Mouse (Mus musculus) monocyte, adult 5-6 weeks (primary cell): ENCODE data around the gene Tmem169. TPM values are rescaled to one million over a fixed set of nuclear protein-coding genes. Genes with fewer than 3 reads are reported as not detected.
"Not testable (repeated sequence)": the region's sequence is repeated elsewhere in the genome, so short reads cannot be mapped to it uniquely, and the experiment has no call there.

Experiments used
- ATAC-seq: fragments of 153-309, 156-312 bp; replicated peaks from 2 replicates; pipeline ENCODE4 v1.8.0; 2017; ENCODE audit warnings: mild to moderate bottlenecking; ENCODE audit not compliant: low TSS enrichment, insufficient number of reproducible peaks, severe bottlenecking, poor library complexity, low FRiP score
- total RNA-seq: library from RNA; stranded (forward); fragments of 200-1000, 200-491, 200-594 nt; gene quantifications from 3 replicates; pipeline ENCODE4 v1.2.3, GENCODE M21; 2017

The Tmem169 gene
- total RNA-seq: not detected in 3 replicates

- ATAC-seq: peak; percentile 98
Measured at GRCm38 (mm10) chr1:72283992-72284485, at the start of gene Tmem169, which contains the start of gene Pecr. Gene Tmem169, plus strand, starts transcription at chr1:72284369. Gene Pecr, minus strand, starts transcription at chr1:72284314.

GRCm38 (mm10) chr1:72236363-72237006 is 47.7 kb upstream of the Tmem169 start:
- peak; percentile 90 for ATAC-seq

DNA sequence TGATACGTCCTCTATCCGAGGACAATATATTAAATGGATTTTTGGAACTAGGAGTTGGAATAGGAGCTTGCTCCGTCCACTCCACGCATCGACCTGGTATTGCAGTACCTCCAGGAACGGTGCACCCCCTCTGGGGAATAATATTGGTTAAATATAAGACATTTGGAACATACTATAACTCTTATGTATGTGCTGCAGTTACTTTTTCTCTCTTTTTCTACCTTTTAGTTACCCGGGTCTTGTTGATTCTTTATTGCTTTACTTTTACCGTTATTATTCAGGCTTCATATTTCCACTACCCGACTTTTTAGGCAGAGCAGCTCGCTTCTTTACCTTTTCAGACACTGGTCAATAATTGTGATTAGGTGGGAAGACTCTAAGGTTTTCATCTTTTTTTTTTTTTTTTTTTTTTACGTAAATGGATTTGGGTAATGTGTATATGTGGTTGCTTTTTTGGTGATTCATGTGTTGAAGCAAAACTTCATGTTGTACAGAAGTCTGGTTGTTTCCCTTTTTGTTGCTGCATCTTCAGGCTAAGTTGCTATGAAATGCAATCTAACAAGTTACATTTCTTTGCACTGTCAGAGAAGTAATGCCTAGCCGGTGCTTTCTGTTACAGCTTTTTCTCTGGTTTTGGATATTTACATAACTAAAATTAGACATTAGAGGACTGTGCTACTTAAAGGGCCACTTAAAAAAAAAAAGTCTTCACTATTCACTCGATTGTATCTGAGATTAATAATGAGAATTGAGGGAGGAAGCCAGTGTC is 47.0 kb upstream of the Tmem169 start:
- ATAC-seq: no peak

- ATAC-seq: no peak
Measured at GRCm38 (mm10) chr1:72238016-72238580, 46.1 kb upstream of the Tmem169 start.

DNA sequence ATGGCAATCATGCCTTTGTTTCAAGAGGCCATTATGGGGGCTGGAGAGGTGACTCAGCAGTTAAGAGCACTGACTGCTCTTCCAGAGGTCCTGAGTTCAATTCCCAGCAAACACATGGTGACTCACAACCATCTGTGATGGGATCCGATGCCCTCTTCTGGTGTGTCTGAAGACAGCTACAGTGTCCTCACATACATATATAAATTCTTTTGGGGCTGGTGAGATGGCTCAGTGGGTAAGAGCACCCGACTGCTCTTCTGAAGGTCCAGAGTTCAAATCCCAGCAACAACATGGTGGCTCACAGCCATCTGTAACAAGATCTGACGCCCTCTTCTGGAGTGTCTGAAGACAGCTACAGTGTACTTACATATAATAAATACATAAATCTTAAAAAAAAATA is 45.1 kb upstream of the Tmem169 start:
- not testable (repeated sequence) for ATAC-seq

GRCm38 (mm10) chr1:72242581-72243143 is 41.5 kb upstream of the Tmem169 start:
- no peak for ATAC-seq

DNA sequence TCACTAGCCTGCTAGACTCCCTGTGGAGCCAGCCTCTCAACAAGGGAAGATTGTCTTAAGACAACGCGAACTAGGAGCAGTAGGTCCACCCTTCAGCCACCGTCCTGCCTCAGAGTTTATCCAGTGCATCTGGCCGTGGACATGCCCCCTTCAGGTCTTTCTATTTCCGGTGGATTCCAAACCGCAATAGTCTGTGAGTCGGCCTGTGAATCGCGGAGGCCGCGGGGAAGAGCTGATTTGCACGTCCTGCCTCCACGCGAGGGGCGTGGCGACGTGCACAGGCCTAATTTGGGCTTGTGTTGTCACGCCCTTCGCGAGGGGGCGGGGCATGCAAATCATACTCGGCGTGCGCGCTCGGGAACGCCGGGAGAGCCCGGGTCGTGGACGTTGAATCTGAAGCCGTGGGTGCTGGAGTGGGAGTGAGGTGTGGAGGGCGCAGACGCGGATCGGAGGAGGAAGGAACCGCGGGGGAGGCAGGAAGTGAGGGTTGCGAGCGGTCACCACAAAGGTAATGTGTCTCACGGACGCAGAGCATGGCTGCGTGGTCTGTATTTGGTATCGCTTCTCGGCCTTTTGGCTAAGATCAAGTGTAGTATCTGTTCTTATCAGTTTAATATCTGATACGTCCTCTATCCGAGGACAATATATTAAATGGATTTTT is 40.4 kb upstream of the Tmem169 start:
- peak; percentile 99 for ATAC-seq

DNA sequence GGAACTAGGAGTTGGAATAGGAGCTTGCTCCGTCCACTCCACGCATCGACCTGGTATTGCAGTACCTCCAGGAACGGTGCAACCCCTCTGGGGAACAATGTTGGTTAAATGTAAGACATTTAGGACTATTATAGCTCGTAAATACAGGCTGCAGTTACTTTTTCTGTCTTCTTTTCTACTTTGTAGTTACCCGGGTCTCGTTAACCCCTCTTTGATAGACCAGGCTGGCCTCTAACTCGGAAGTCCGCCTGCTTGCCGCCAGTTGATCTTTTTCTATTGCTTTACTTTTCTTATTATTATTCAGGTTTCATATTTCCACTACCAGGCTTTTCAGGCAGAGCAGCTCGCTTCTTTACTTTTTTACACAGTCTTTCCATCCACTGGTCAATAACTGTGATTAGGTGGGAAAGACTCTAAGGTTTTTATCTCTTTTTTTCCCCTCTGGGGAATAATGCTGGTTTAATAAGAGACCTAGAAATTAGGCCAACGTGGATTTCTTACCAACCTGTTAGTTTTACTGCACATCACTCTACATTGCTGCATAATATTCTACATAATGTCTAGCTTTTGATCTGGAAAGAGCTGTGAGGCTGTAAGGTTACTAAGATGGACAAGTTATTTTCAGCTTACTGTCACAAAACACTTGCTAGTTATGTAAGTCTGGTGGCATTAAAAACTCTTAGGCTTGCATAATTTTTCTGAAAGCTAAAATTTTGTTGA is 39.7 kb upstream of the Tmem169 start:
- ATAC-seq: no peak

DNA sequence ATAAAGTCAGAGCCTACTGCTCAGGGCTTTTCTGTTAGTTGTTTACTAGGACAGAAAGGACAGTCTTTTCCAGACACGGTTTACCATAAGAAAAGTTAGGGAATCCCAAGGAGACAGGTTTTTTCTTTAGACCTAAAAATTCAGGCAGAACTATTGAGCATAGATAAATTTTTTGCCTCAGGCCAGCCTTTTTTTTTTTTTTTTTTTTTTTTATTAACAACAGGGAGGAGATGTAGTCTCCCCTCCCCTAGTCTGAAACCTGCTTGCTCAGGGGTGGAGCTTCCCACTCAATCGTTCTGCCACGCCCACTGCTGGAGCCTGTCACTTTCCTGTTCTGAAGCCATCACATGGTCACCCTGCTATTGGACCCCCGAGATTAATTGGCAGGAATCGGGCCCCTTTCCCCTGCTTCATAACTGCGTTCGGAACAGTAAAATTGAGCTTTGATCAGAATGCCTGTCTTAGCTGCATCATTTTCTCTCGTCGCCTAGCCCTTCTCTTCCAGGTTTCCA is 35.9 kb upstream of the Tmem169 start:
- not testable (repeated sequence) for ATAC-seq

GRCm38 (mm10) chr1:72251806-72252205 is 32.4 kb upstream of the Tmem169 start:
- ATAC-seq: no peak

DNA sequence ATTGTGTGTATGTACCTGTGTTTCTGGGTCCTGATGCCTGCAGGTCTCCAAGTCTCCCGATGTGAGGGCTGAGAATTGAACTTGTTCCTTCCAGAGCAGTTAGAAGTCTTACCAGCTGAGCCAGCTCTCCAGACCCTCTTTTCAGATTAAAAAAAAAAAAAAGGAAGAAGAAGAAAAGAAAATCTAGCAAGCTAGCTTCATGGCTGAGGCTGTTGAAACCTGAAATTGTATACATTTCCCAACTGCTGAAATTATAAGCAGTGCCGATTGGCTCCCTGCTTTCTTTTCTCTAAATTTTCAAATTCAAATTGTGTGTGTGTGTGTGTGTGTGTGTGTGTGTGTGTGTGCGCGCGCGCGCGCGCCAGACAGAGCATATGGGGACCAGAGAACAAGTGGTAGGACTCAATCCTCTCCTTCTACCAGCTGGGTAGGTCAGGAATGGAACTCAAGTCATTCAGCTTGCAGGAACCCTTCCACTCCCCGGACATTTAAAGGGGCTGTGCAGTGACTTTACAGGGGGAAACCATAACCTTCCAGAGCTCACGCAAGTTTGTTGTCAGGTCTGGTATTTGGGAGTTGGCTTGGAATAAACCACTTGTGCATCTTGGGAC is 30.2 kb upstream of the Tmem169 start:
- ATAC-seq: no peak

DNA sequence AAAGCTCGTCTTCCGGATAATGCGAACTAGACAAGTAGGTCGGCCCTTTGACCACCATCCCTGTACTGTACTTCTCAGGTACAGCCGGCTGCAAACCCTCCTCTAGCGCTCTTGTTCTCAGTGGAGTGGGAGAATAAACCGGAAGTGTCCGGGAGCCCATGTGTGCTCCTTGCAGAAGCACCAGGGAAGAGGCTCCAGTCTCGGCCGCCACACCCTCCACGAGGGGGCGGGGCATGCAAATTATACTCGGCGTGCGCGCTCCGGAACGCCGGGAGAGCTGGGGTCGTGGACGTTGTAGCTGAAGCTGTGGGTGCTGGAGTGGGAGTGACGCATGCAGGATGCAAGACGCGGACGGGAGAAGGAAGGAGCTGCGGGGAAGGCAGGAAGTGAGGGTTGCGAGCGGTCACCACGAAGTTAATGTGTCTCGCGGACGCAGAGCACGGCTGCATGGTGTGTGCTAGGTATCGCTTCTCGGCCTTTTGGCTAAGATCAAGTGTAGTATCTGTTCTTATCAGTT is 29.6 kb upstream of the Tmem169 start:
- ATAC-seq: peak; percentile 92

DNA sequence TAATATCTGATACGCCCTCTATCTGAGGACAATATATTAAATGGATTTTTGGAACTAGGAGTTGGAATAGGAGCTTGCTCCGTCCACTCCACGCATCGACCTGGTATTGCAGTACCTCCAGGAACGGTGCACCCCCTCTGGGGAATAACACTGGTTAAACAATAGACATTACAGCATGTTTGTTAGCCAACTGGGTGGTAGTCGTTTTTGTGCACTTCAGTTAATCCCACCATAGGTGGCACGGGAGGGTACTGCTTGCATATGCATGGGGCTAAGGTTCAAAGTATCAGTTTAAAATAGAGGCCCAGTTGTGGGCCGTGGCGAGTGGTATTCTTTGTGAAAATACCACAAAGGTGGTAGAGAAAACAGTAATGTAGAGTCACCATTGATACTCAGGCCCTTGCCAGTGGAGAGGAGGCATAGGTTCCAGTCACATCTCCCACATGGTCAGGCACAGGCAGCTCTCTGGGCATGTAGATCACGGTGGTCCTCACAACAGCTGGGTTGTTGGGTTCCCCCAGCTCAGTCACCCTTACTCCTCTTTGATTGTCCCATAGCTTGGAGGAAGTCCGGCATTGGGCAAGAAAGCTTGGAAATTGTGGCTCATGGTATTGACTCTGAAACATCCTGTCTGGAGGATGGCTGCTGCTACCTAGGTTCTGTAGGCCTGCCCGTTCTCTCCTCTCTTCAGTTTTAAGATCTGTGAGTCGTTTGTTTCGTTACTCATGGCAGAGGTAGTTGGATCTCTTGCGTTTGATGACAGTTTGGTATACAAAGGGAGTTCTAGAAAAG is 28.9 kb upstream of the Tmem169 start:
- ATAC-seq: no peak

DNA sequence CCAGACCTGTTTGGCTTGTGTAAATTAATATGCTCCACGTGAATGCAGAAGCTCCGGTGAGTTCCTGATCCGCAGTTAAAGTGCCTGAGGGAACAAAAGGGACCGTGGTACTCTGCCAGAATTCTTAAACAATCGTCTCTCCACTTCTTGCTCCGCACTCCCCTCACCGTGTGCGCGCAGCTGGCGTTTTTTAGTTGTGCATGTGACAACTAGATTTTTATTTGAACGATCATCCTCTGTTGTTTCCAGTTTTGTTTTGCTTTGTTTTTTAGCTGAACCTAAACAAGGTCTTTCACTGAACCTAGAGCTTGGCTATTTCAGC is 28.4 kb upstream of the Tmem169 start:
- no peak for ATAC-seq

DNA sequence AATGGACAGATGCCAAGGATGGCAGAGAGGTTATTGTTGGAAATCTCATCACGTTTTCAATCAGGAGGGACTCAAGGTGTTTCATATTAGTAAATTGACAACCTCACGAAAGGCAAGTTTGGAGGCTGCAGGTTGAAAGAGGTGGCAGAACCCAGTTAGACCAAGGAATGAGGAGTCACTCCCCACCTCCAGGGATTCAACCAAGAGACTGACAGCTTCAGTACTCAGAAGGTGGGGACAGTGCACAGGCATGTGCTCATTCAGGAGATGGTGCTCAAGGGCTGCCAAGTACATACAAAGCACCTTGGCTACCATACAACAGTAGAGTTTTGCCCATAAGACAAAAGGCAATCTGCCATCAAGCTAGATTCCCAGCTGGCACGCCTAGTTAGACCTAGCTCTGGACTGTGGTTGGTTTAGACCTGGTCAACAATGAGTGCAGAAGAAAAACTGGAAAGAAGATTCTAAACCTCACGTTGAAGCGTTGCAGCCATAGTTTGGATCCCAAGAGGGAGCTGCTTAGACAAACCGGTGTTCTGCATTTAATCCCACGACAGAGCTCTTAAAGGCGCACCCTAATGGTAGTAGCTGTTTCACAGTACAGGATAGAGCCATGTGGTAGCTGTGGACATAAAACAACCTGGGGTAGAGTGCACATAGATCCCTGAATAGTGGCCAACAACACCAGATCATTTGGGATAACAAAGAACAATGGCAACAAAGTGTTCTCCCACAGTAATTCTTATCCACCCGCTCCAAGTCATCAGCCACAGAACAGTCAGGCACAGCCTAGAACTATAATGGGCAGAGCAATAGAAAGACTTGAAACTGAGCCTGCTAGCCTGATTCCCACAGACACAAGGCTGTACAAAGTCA is 27.6 kb upstream of the Tmem169 start:
- ATAC-seq: no peak

DNA sequence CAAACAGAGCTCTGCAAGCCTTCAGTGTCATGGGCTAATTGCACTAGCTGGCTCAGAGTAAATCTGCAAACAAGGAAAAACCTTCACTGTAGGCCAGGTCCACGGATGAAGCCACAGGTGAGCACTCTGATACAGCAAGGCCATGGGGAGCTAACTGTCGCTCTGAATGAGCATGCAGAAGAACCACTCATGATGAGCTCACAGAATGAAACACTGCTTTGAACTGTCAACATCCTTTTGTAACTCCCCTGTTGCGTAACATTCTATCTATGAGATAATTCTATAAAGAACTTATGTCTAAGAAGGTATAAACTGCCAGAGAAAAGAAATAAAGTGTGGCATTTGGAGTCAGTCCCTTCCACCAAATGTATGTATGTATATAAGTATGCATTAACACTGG is 21.1 kb upstream of the Tmem169 start:
- ATAC-seq: no peak
